Mouse (Mus musculus) left cerebral cortex, adult 2 months (tissue): ENCODE measurements at regions not wholly inside any gene's neighbourhood (a gene's known extent, or its start where the extent isn't known, plus 50 kb on each side); places are given as distances from the start of the nearest gene placed in this dataset.
"Not testable (repeated sequence)": the region's sequence is repeated elsewhere in the genome, so short reads cannot be mapped to it uniquely, and the experiment has no call there.

Experiments
- DNase-seq, 2 experiments: peaks; one replicate each; pipeline ENCODE4 v3.0.0; 2021 to 2022; ENCODE audit warnings: low spot score in 2 of 2, mixed read lengths in 1 of 2; ENCODE audit errors: extremely low spot score in 1 of 2
- H3K27ac ChIP-seq: fragments of 200-600 bp; 2 replicates; pipeline ENCODE4 v1.8.1; 2022
- H3K4me3 ChIP-seq: fragments of 200-600 bp; 2 replicates; pipeline ENCODE4 v1.8.1; 2022
- CTCF ChIP-seq: fragments of 200-600 bp; IDR thresholded peaks from 2 replicates; pipeline ENCODE4 v1.8.1; 2022; ENCODE audit warnings: antibody characterized with exemption, mild to moderate bottlenecking, moderate library complexity
- intact Hi-C: fragments of 180-260 bp; cut with DNase I; formaldehyde crosslinking; loops from one replicate; pipeline ENCODE4 v1.15.1; 2025

DNA sequence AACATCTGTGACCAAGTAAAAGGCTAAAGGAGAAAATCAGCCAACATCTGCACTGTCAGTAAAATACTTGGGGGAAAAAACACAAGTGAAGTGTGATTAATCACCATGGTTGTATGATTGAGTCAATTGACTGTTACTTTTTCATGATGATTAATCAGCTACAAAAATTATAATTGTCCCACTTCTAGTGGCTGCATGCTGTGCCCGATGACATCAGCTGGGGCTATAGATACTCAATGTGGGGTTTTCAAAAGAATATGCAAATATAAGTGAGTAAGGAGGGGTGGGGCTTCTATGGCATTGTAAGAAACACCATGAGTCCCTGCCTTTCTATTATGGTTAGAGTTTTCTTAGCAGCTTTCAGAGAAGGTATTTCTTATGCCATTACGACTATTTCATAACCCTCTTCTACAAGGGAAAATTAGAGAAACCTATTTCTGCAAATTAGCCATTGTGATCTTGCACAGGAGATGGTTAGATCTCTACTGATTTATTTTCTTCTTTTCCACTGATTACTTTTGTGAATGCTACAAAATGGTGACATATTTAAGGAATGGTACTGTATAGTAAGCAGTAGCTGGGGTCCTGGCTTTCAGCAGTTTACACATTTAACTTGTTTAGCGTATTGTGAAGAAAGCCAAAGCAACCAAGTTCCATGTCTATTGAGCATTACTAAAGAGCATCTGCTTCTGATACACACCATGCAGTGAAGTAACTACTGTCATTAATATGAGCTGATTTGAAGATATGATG lies 660.1 kb upstream of the Pou3f2 start:
- H3K27ac ChIP-seq: no peak overlapping the region
- intact Hi-C loops: no loop called here
- no peak for TF ChIP-seq CTCF
- no peak for DNase-seq
- no peak overlapping the region for H3K4me3 ChIP-seq

- intact Hi-C loops: no loop called here
- Histone ChIP-seq H3K4me3 (no peak overlapping the region), H3K27ac (no peak overlapping the region)
- TF ChIP-seq CTCF: no peak
- no peak for DNase-seq
These were observed 645.2 kb upstream of the Pou3f2 start for GRCm38 (mm10) chr4:23133386-23133785.

GRCm38 (mm10) chr4:23101452-23101851 lies 613.3 kb upstream of the Pou3f2 start:
- H3K27ac ChIP-seq, intact Hi-C loops, DNase-seq, H3K4me3 ChIP-seq: not testable (repeated sequence)

DNA sequence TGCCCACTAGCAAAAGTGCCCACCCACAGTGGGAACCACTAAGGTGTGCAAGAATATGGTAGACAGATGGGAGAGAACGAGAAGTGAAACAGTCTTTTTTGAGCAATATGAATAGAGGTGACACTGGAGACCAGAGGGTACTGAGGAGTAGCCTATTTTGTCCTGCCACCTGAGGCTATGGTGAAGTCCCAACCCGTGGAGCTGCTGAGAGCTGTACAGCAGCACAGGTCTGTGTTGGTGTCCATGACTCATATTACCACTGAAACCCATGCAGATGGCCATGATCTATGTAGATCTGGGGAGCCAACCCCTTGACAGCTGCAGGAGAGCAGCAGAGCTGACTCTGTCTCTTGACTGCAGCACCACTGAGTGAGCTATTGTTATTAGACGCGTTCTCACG lies 591.4 kb upstream of the Pou3f2 start:
- DNase-seq: no peak
- Histone ChIP-seq H3K27ac (no peak overlapping the region), H3K4me3 (no peak overlapping the region)
- TF ChIP-seq CTCF: no peak
- intact Hi-C loops: no loop called here

- Histone ChIP-seq H3K4me3 (no peak overlapping the region), H3K27ac (no peak overlapping the region)
- no peak for DNase-seq
- intact Hi-C loops: no loop called here
- TF ChIP-seq CTCF: no peak
These were observed 589.4 kb upstream of the Pou3f2 start for GRCm38 (mm10) chr4:23077603-23078002.

- H3K4me3 ChIP-seq: no peak overlapping the region
- no peak for TF ChIP-seq CTCF
- no peak overlapping the region for H3K27ac ChIP-seq
- DNase-seq: no peak
- intact Hi-C loops: no loop called here
These were observed 562.6 kb upstream of the Pou3f2 start for GRCm38 (mm10) chr4:23050701-23051317.

- intact Hi-C loops: no loop called here
- no peak for TF ChIP-seq CTCF
- Histone ChIP-seq H3K27ac (no peak overlapping the region), H3K4me3 (no peak overlapping the region)
- no peak for DNase-seq
These were observed 549.6 kb upstream of the Pou3f2 start for GRCm38 (mm10) chr4:23037784-23038183.

- DNase-seq: no peak
- intact Hi-C loops: no loop called here
- no peak for TF ChIP-seq CTCF
- no peak overlapping the region for H3K27ac ChIP-seq
- H3K4me3 ChIP-seq: no peak overlapping the region
These were observed 543.1 kb upstream of the Pou3f2 start for GRCm38 (mm10) chr4:23031271-23031670.

GRCm38 (mm10) chr4:23022177-23022576 lies 534.0 kb upstream of the Pou3f2 start:
- intact Hi-C loops: no loop called here
- no peak overlapping the region for H3K4me3 ChIP-seq
- no peak for TF ChIP-seq CTCF
- no peak overlapping the region for H3K27ac ChIP-seq
- no peak for DNase-seq

DNA sequence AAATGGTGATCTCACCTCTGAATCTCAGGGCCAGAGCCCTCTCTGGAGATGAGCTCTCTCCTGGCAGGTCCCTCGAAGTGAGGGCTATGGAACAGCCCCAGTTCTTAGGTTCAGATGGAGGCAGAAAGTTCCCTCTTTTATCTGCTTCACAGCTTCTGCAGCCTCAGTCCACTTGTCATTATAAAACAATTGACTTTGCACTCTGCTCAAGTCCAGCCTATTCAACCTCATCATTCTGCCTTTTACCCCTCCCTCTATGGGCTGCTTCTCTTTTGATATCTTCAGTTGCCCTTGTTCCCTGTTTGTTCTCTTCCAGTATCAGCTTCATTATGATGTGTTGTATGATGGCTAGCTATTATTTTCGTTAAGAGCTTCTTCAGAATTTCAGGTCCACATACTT lies 522.2 kb upstream of the Pou3f2 start:
- no peak overlapping the region for H3K4me3 ChIP-seq
- no peak overlapping the region for H3K27ac ChIP-seq
- no peak for DNase-seq
- intact Hi-C loops: no loop called here
- TF ChIP-seq CTCF: no peak

DNA sequence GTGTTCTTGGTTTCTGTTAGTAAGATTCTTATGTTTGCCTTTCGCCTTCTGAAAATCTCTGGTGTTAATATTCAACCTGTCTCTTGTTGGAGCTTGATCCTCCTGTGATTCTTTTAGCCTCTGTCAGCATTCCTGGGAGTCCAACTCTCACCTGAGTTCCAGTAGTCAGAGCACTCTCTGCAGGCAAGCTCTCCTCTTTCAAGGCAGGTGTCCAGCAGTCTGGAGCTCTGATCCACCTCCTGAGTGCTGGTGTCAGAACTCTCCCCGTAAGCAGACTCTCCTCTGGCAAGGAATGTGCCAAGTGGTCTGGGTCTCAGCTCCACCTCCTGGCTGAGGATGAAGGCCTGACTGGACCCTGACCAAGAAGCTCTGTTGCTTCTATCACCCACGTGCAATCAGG lies 521.0 kb upstream of the Pou3f2 start:
- DNase-seq: not testable (repeated sequence)

DNA sequence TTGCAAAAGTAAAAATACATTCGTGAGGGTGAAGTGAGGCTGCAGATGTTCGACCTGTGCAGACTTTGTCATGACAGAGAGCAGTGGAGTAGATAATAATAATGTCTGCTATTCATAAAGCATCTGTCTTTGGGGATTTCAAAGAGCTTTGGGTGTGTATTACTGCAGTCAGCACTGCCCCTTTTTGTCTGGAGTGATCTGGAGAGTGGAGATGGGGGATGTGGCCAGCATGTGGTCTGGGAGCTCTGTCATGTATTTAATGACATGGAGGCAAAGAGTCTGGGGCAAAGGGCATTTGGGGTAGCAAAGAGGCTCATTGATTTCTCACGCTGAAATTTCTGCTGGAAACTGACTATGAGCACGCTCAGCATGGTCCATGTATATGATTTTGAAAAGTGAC lies 510.8 kb upstream of the Pou3f2 start:
- no peak for TF ChIP-seq CTCF
- no peak overlapping the region for H3K27ac ChIP-seq
- no peak overlapping the region for H3K4me3 ChIP-seq
- DNase-seq: no peak
- intact Hi-C loops: no loop called here

More for the DNA sequence above, 521.0 kb upstream of the Pou3f2 start:
- intact Hi-C loops: loop anchor here (10.0 kb wide), 1 partner anchor 336 kb away; no protein-coding TSS in a partner anchor
- not testable (repeated sequence) for H3K27ac ChIP-seq, H3K4me3 ChIP-seq
